Mouse (Mus musculus) thymus, postnatal 4 days (tissue): ENCODE results near the gene Myrip.
"Not testable (repeated sequence)": the region's sequence is repeated elsewhere in the genome, so short reads cannot be mapped to it uniquely, and the experiment has no call there.

ENCODE experiments used
- DNase-seq: peaks from one replicate; pipeline ENCODE4 v3.0.0; 2021

The Myrip gene

DNA sequence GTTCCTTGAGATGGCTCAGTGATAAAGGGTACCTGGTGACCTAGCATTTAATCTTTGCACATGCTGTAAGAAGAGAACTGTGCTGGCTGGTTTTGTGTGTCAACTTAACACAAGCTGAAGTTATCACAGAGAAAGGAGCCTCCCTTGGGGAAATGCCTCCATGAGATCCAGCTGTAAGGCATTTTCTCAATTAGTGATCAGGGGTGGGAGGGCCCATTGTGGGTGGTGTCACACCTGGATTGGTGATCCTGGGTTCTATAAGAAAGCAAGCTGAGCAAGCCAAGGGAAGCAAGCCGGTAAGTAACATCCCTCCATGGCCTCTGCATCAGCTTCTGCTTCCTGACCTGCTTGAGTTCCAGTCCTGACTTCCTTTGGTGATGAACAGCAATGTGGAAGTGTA, at the start of gene Myrip:
Gene Myrip (plus strand): TSS at position 301 of the 400 bp plus-strand sequence.
- not testable (repeated sequence) for DNase-seq

DNA sequence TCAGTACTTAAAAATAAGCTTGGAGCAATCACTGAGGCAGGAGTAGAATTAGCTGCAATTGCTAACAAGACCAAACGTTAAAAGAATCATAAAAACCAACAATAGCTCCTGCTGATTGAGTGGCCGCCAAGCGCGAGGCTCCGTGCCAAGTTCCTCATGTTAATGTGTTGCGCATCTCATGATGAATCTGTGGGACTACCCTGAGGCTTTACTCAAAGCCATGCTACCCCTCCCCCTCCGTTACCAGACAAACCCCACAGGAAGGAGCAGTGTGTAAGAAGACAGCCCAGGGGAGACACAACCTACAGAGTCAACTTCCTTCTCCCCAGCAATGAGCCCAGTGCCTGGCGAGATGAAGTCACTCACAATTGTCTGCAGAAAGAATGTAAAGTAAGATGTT, 41.5 kb upstream of the Myrip start:
- DNase-seq: peak; percentile 39

DNA sequence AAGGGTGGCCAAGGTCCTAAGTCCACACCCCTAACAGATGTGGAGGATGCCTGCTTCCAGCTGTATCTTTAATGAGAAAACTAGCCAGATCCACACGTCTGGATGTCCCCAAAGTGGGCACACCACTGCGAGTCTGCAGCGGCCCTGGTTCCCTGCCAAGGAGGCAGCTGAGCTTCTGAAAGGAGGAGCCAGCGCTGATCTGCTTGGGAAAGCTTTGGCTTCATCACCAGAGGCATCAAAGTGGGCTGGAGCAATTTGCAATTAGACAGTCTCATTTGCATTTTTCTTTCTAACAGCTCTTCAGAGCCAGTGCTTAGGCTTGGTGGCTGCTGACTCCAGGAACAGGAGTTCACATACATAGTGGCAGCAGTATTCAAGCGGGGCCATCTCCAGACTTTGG, 37.3 kb upstream of the Myrip start:
- DNase-seq: no peak

DNA sequence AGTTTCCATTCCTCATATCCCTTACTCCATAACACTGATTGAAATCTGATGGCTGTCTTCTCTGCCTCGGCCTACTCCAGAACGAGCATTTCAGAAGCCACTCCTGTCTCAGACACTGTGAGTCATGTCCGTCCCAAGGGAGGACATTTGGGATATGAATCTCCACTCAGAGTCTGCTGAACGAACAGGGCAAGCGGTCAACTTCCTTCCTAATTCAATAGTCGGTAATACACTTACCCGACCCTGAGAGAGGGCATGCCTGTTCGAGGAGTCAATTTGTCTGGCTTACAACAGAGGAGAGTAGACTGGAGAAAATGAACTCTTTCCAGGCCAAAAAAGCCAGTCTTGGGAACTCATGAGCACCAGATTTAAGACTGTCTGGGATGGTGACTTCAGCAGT, 28.2 kb upstream of the Myrip start:
- no peak for DNase-seq

DNA sequence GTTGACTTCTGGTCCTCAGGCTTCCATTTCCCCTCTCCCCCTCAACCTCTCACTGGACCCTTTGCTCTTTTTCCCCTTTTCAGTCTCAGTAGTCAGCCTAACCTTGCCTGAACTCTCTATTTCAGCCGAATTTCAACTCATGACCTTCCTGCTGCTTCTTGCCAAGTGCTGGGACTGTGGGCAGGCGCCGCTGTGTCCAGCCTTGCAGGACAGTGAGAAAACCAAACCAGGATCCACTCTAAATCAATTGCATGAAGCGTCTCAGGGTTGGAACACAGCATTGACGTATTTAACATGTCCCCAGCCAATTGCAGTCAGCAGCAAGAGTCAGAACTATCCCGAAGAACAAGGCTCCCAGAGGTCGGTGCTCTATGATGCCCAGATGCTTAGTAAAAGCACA, 26.1 kb upstream of the Myrip start:
- DNase-seq: no peak

DNA sequence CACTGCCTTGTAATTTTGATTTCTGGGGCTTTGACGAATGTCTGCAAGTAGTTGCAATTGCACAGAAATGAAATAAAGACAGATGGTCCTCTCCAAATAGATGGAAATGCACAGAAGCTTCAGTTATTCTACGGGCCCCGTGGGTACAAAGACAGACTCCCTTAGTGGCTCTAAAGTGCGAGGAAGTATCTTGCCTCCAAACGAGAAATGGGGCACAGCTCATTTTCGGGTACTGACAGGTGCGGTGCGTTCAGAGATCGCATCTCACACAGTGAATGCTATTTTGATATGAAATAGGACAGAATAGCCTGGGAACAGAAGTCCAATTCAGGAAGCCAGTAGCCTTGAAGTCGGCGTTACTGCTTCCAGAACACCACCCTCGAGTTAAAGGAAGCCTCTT, 20.2 kb upstream of the Myrip start:
- no peak for DNase-seq

DNA sequence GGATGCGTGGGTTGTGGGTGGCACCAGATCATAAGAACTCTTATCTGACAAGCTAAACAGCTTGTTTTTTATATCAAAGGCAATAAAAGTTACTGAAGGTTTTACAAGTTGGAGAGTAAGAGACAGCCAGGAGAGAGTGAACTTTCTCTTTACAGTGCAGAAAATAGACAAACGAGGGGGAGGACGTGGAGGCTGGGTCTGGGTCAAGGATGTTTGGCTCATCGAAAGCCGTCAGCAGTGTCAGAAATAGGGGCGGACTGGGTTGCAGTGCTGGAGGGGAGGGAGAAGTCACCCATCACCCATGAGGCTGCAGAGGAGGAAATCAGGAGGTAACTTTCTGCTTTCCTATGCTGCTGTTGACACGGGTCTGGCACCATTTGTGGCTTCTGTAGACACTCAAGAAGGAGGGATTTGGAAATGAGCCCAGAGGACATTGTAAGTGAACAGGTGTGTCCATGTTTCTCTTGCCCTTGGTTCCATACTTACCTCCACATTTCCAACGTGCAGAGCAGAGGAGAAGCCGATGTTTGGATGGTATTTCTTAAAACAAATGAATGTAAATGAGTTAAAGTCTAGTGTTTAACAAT, 18.8 kb upstream of the Myrip start:
- DNase-seq: no peak

DNA sequence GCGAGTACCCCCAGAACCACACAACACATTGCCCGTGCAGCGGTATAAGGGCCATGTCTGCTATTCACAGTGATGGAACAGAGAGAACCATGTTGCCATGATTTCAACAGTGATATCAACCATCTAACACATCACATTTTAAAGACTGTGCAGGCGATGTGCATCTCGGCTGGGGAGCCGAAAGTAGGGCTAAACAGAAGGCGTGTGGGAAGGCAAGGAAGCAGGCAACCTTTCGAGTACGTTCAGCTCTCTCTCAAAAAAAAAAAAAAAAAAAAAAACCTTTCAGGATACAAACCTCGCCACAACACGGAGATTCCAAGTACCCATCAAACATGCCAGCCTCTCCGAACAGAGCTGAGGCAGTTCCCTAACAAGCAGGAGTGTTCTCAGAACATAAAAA, 17.8 kb upstream of the Myrip start:
- DNase-seq: no peak

DNA sequence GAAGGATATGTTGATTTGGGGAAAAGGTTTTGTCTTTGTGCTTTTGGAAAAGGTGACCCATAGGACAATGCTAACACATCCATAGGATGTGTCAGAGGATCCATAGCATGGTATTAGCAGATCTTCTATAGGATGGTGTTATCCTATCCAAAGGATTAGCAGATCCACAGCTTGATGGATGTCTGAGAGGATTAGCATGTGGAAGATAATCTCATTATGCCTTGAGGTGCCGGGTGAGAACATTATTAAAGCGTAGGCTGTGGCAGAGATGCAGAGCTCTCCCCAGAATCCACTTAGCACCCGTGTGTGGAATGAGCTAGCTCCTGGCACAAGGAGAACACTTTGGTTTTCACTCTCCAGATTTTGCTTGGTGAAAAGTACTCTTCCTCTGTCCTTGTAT, 13.3 kb upstream of the Myrip start:
- no peak for DNase-seq

DNA sequence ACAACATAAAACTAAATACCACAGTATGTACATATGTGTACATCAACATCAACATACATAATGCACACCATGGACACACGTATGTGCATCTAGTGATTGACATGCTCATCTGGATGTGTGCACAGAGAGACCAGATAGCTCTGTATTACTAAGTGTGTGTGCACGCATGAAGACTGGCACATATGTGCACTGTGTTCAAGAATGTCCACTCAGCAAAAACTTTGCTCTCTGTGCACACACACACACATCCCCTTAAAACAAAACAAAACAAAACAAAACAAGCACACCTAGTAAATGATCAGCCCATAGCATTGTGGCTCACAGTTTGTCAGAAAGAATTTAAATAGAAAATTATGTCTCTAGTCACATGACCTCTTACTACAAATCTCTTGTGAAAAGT, 10.9 kb upstream of the Myrip start:
- DNase-seq: no peak

DNA sequence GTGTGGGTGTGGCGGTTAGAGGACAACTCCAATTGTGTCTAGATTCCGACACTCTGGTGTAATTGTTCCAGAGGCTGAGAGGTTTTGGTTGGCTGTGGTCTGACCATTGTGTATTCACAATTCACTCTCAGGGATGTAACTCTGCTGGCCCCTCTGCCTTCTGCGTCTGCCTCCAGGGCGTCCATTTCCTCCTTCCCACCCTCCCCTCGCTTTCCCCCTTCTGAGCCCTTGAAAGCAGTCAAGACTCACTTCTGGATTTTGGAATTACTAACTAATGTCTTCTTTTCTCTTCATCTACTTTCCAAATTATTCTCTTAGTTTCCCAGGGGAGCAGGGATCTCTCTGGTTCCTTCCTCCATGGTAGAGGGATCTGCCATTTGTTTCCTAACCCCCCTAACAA, 8.8 kb upstream of the Myrip start:
- no peak for DNase-seq

DNA sequence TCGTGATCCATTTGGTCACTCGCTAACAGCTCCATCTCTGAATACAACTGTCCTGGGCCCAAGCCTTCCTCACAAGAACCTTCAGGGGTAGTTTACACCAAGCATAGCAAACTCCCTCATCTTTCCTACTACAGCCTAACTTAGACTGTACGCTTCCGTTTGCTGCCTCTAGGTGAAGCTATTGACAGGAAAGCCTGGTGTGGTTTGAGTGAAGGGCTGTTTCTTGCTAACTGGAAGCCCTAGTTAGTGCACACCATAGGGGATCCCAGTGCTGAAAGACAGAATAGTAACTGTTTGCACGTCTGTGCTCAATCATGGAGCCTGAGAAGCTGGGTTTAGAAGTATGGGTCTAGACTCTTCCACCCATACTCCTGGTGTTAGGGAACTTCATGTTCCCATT, 5.8 kb upstream of the Myrip start:
- peak; percentile 16 for DNase-seq

DNA sequence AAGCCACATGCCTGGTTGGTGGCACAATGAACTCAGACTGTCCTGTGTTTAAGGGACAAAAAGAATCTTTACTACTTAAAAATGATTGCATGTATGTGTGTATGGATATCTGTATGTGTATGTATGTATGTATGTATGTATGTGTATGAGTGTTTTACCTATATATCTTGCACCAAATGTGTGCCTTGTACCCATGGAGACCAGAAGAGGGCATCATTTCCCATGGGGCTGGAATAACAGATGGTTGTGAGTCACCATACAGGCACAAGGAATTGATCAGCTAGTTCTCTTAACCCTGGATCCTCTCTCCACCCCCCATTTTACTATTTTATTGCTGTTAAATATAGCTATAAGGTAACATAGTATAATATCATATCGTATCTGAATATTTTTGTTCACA, 4.4 kb upstream of the Myrip start:
- no peak for DNase-seq

DNA sequence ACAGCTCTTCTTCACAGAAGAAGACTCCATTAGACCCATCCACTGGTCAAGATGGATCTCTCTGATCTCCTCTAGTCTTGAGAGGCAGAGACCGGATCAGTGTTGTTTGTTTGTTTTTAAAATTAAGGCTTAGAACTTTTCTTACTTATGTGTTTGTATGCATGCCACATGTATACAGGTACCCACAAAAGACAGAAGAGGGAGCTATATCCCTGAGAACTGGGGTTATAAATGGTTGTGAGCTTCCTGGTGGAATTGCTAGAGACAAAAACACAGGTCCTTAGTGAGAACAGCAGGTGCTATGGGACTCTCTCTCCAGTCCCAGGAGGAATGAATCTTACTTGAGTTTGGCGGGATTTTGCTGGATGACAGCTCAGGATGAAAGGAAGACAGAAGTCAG, 1.9 kb upstream of the Myrip start:
- no peak for DNase-seq

DNA sequence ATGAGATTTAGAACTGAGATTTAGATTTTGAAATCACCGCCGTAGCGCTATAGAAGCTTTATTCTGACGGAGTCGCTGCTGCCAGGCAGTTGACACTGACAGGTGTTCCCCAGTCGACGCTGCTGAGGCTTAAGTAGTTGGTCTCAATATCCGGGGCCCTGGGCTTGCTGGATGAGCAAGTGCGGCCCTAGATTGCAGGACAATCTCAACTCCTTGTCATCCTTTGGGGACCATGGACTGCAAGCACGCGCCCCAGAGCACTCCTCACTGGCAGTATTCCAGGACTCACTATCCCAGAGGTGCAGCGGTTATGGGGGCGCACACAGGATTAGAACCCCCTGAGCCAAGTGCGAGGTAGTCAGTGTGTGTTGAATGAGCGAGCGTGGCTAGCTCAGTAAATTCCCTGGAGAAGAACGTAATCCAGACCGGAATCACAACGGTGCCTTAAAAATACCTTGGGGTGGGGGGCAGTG, 1.7 kb downstream of the Myrip start:
- DNase-seq: no peak

DNA sequence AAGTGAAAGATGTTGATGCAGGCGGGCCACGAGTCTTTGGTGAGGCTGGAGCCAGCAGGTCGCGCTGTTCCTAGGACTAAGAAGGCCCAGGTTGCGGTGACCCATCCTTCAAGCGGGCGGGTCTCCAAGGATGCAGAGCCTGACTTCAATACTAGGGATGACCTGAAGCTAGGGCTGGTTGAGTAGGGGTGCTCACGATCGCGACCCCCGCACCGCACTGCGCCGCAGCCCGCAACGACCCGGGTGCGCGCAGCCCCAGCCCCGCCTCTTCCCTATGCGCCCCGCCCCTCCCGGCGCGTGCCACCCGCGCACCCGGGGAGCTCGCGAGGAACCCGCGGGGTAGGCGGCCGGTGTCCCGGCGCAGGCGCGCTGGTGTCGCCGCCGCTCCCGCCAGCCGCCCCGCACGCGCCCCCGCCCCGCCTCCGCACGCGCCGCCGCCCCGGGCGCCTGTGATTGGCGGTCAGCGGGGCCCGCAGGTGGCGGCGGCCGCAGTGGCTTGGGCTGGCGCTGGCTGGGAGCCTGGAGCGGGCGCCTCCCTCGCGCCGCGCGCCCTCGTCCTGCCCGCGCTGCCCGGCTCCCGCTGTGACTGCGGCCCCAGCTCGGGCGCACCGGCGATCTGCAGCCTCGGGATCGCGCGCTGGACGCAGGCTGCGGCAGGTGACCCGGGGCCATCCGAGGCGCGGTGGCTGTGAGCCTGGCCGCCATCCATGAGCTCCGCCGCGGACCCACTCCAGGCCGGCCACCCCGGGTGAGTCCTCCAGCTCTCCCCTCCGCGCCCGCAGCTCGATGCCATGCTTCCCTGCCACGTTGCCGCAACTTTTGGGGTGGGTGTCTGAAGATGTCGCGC, 2.4 kb downstream of the Myrip start:
- peak; percentile 18 for DNase-seq

DNA sequence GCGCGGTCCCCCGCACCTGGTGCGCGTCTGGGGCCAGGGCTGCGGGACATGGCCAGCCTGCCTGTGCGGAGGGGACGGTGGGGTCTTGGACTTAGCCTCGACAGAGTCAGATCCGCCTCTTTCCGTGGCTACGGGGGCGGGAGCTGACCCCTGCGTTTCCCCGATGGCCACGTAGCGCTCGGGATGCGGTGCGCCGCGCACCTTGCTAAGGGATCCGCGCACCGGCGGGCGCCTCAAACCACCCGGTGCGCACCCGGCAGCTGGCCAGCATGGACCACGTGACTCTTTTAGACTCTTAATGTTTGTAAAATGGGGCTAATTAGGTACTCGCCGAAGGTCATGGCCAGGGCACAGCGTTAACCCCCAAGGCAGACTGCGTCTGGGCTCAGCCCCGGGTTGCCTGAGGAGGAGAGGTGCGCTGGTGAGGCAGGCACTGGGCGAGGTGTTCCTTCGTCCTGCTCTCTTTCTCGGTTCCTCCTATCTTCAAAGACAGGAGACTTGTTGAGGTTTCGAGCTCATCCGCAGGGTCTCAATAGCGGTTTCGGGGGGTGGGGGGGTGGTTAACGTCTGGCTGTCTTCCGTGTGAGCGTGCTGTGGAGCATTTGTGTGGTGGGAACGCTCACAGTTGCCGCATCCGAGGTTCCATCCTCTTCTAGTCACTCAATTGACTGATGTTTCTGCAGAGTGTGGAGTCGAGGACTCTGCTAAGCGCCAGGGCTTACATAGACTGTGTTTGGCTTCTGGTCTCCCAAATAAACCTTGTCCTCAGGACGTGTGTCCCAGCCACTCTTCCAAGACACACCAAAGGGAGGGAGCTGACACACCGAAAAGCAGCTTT, 3.2 kb downstream of the Myrip start:
- peak; percentile 8 for DNase-seq

DNA sequence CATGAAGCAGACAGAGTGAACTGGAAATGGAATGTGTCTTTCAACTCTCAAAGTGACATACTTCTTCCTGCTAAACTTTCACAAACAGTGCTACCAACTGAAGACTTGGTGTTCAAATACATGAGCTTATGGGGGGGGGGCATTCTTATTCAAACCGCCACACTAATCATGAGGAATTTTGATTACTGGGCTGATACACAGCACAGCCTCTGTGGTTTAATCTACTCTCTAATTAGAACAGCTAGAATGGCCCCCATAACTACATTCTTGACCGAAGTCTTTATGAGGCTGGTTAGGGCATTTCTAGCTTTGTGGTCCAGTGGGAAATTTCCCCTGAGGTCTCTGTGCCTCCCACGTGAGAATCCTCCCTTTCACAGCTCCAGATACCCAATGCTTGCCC, 13.9 kb downstream of the Myrip start:
- DNase-seq: no peak

DNA sequence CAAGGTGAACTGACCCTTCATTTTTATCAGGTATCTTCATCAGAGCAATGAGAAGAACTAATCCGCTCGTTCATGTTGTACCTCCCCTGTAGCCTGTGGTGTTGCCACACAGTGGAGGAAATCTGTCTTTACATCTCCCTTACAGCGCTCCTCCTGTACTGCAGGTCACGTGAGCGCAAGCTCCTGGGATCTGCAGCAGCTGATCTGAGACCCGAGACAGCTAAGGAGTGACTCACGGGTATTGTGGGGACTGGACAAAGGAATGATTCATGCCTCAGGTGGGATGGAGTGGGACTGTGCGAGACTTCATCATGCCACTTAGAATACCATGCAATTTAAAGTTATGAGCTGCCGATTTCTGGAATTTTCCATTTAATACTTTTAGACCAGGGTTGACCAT, 17.8 kb downstream of the Myrip start:
- no peak for DNase-seq

DNA sequence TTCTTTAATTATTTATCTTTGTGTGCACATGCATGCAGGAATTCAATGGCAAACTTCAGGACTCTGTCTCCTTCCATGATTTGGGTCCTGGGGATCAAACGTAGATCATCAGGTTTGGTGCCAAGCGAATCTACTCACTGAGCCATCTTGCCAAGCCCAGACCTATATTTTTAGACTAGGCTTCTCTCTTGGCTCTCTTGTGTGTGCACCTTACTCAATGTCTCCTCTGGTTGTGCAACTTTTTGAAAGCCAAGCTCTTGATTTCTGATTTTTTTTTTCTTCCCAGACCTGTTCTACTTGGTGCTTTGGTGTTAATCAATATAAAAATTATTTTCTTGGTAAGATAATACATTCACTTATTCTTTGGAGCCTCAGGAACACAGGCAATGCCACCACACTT, 19.3 kb downstream of the Myrip start:
- no peak for DNase-seq

DNA sequence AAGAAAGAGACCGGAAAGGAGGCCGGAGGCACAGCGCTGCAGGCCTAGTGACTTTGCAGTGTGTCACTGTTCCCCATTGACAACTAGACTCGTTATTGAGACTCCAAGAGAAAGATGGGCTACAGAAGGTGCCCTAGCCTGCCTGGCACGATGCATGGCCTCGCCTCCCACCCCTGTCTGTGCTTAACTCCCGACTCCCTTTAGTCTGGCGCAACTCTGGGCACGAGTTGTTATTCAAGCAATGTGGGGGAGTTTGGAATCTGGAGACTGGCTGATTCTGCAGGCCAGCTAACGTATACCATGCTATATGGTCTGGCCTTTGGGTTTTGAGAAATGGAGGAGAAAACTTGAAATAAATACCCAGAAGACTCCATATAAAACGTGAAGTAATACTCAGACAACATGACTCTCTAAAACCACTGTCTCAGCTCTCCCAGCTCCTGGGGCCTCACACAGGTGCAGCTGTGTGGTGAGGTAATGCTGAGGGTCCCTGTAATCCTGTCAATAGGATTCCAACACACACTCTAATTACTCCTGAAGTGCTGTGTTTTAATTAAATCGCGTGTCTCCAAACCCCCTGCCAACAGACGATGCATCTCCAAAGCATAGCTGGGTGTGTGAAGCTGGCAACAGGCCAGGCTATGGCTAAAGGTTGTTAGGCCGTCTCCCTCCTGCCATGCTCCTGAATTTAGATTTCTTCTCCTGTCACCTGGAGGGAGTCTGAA, 21.6 kb downstream of the Myrip start:
- no peak for DNase-seq

DNA sequence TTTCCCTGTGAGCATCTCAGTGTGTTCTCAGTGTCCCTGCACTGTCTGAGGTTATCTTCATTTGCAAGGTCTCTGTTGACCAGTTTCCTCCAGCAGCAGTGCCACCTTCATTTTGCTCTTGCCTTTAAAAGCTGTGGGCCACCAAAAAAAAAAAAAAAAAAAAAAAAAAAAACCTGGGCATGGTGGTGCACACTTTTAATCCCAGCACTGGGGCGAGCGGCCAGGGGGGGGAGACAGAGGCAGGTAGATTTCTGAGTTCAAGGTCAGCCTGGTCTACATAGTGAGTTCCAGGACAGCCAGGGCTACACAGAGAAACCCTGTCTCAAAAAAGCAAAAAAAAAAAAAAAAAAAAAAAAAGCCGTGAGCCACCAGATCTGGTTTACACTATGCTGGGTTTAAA, 29.7 kb downstream of the Myrip start:
- DNase-seq: not testable (repeated sequence)

DNA sequence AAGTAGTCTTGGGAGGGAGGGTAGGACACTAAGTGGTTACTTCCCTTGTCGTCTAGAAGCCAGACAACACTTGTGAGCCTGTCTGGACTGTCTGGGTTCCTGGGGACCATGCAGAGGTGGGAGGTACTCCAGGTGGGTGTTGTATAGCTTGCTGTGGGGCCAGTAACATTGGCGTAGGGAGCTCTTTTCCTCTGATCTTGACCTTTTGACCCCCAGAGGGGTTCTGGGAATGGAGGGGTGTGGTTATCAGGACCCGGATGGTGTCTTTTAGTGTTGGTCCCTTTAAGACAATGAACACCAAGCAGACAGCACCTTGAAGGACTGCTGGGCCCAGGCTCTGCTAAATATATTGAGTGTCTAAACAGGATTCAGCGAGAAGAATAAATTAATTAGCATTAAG, 36.9 kb downstream of the Myrip start:
- no peak for DNase-seq
